Mouse (Mus musculus) retina, postnatal 1 day (tissue): ENCODE measurements around the gene Srp54a.
"Not testable (repeated sequence)": the region's sequence is repeated elsewhere in the genome, so short reads cannot be mapped to it uniquely, and the experiment has no call there.

ENCODE experiments used
- DNase-seq: peaks from one replicate; pipeline ENCODE4 v3.0.0-alpha.2; 2012

Gene Srp54a

GRCm38 (mm10) chr12:55135540-55135939, 55.5 kb downstream of the Srp54a start:
- not testable (repeated sequence) for DNase-seq

GRCm38 (mm10) chr12:55137859-55138258, 57.8 kb downstream of the Srp54a start:
- not testable (repeated sequence) for DNase-seq

- not testable (repeated sequence) for DNase-seq
These were observed 74.7 kb downstream of the Srp54a start, which contains the start of gene Srp54b for GRCm38 (mm10) chr12:55154559-55155448. Gene Srp54b (plus strand): TSS chr12:55155104.

GRCm38 (mm10) chr12:55155449-55155783, 75.4 kb downstream of the Srp54a start:
- not testable (repeated sequence) for DNase-seq
